14 mouse cellular contexts compared by ENCODE assay signal in the genomic region with DNA sequence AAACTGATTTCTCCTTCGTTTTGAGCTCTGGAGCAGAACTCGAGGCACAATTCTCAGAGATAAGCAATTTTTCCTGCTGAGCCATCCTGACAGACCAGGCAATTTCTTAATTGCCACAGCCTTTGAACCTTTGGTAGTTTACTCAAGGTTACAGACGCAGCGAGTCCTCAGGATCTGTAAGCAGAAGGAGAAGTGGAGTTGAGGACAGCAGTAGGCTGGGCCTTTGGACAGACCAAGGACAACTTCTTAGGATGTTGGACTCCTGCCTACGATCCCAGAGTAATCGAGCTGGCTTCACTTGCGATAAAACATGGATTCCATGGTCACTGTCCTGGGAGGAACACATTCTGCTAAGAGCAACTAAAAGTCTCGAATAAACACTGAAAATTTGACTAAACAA.
DNase-seq lines count a peak whose midpoint lies in the region; ATAC-seq and TF ChIP-seq lines count a peak whose summit lies in the region.
"Had no signal": no experiment of that assay in that cellular context is flagged by ENCODE, and none has a peak within 500 bp of the region (broad histone marks: within the 10 kb centered on the region; RNA-seq: fewer than 3 reads in every experiment).

No protein-coding gene starts in this region.

- TF ChIP-seq POLR2A in kidney, adult 2 months (IDR thresholded peaks at IDR 0.05; ENCODE audit: low read depth, low read length): no peak

- no peak for ATAC-seq in stomach, postnatal 0 days (ENCODE audit: low FRiP score, low TSS enrichment)

- 48% methylated on average over 8 of the region's 8 CpGs for WGBS in kidney, adult 2 months
- WGBS in stomach, postnatal 0 days: 56% methylated on average over 8 of the region's 8 CpGs

- TF ChIP-seq CTCF in kidney, adult 2 months (conservative IDR thresholded peaks at IDR 0.05; ENCODE audit: insufficient read depth, insufficient read length, low read depth, low read length): no peak
- no peak for TF ChIP-seq CTCF in stomach, postnatal 0 days (IDR thresholded peaks at IDR 0.05; ENCODE audit: low read depth)

- no peak overlapping the region for H3K9ac ChIP-seq in stomach, postnatal 0 days (ENCODE audit: low read length)
- H3K9ac ChIP-seq: limb, embryonic 13.5 days had no signal

- TF ChIP-seq EP300 in stomach, postnatal 0 days (optimal IDR thresholded peaks at IDR 0.05): no peak

- DNase-seq in kidney, adult 2 months: peak; percentile 84
- no peak for DNase-seq in kidney, postnatal 4 days
- DNase-seq in ovary, adult 18-20 months (ENCODE audit: low spot score): peak; percentile 79
- no peak for DNase-seq in ovary, postnatal 14 days (ENCODE audit: low spot score)
- DNase-seq in kidney, postnatal 36 days: peak; percentile 55 to 76
- DNase-seq in stomach, postnatal 0 days (ENCODE audit: low spot score): no peak
- no peak for DNase-seq in spleen, postnatal 4 days (ENCODE audit: low spot score in 2 of 2)
- DNase-seq in retina, postnatal 1 day: no peak
- DNase-seq: cerebellum, postnatal 10 days; thymus, postnatal 25 days had no signal

- no peak overlapping the region for H3K4me2 ChIP-seq in stomach, postnatal 0 days (replicated peaks; ENCODE audit: low read depth)
- H3K4me2 ChIP-seq: limb, embryonic 13.5 days; midbrain, embryonic 11.5 days had no signal

- no peak overlapping the region for H3K4me3 ChIP-seq in kidney, adult 2 months (ENCODE audit: insufficient read depth, low read depth, low read length)
- H3K4me3 ChIP-seq in stomach, postnatal 0 days (ENCODE audit: low read depth, low read length): no peak overlapping the region
- H3K4me3 ChIP-seq: limb, embryonic 13.5 days; myocyte had no signal

- H3K36me3 ChIP-seq in kidney, adult 2 months (ENCODE audit: control insufficient read depth, insufficient read depth, low read length): no peaks in the 10 kb centered on the region
- no peaks in the 10 kb centered on the region for H3K36me3 ChIP-seq in stomach, postnatal 0 days (ENCODE audit: control insufficient read depth, insufficient read depth, low read length)
- H3K36me3 ChIP-seq: G1E; limb, embryonic 13.5 days had no signal

- H3K4me1 ChIP-seq in kidney, adult 2 months (ENCODE audit: control insufficient read depth, insufficient read depth, low read length): peaks cover 28% of the 10 kb centered on the region
- peaks cover 7% of the 10 kb centered on the region; the same call in 1 of the 2 replicates for H3K4me1 ChIP-seq in stomach, postnatal 0 days (replicated peaks; ENCODE audit: control insufficient read depth, insufficient read depth)

- H3K27me3 ChIP-seq in kidney, adult 2 months (replicated peaks; ENCODE audit: control insufficient read depth, insufficient read depth, low read length): no peaks in the 10 kb centered on the region
- H3K27me3 ChIP-seq in stomach, postnatal 0 days (ENCODE audit: control insufficient read depth, insufficient read depth, low read length): no peaks in the 10 kb centered on the region
- H3K27me3 ChIP-seq: limb, embryonic 13.5 days had no signal

- no peaks in the 10 kb centered on the region for H3K9me3 ChIP-seq in stomach, postnatal 0 days (ENCODE audit: control insufficient read depth, low read length)
- H3K9me3 ChIP-seq: G1E; limb, embryonic 13.5 days had no signal

- peak overlapping the region; percentile 72 for H3K27ac ChIP-seq in kidney, adult 2 months (ENCODE audit: insufficient read depth, low read depth, low read length)
- H3K27ac ChIP-seq in stomach, postnatal 0 days (replicated peaks): peak overlapping the region; percentile 63
- H3K27ac ChIP-seq: limb, embryonic 13.5 days had no signal

Comparison
In these comparisons a context has a peak if more than half of its experiments do, and no peak if none do; other contexts are left out.
1. DNase-seq: peak in kidney, adult 2 months (single experiment), ovary, adult 18-20 months (single experiment) and kidney, postnatal 36 days (2 of 2); none in kidney, postnatal 4 days (0 of 2), ovary, postnatal 14 days (single experiment), stomach, postnatal 0 days (single experiment), spleen, postnatal 4 days (0 of 2) and retina, postnatal 1 day (single experiment).